Mouse (Mus musculus): ENCODE results near the gene Praf2.
A peak's percentile ranks its signal among the peaks of the same experiment; 100 is the strongest.
"Not testable (repeated sequence)": the region's sequence is repeated elsewhere in the genome, so short reads cannot be mapped to it uniquely, and the experiment has no call there.

Praf2 gene

GRCm38 (mm10) chrX:7728215-7728921, at the start of gene Praf2:
TSS of gene Praf2 (plus strand) at chrX:7728439.
- DNase-seq (ENCODE audit: low spot score in 2 of 2), result peak; percentile 81 to 89

GRCm38 (mm10) chrX:7678986-7679385, 49.3 kb upstream of the Praf2 start:
- no peak for DNase-seq (ENCODE audit: low spot score in 2 of 2)

- DNase-seq (ENCODE audit: low spot score in 2 of 2), result peak; percentile 68 to 75
Observed at GRCm38 (mm10) chrX:7679405-7680056, 48.7 kb upstream of the Praf2 start.

GRCm38 (mm10) chrX:7680057-7680412, 48.2 kb upstream of the Praf2 start:
- DNase-seq (ENCODE audit: low spot score in 2 of 2), result no peak

- no peak for DNase-seq (ENCODE audit: low spot score in 2 of 2)
Observed at GRCm38 (mm10) chrX:7680864-7681263, 47.4 kb upstream of the Praf2 start, which contains the start of gene Magix. TSS of gene Magix (minus strand) at chrX:7681251.

- no peak for DNase-seq (ENCODE audit: low spot score in 2 of 2)
Observed at GRCm38 (mm10) chrX:7688321-7688720, 39.9 kb upstream of the Praf2 start.

- DNase-seq (ENCODE audit: low spot score in 2 of 2), result no peak
Observed at GRCm38 (mm10) chrX:7690486-7690885, 37.8 kb upstream of the Praf2 start.

- DNase-seq (ENCODE audit: low spot score in 2 of 2), result no peak
Observed at GRCm38 (mm10) chrX:7692862-7693261, 35.4 kb upstream of the Praf2 start.

- no peak for DNase-seq (ENCODE audit: low spot score in 2 of 2)
Observed at GRCm38 (mm10) chrX:7696520-7696919, 31.7 kb upstream of the Praf2 start.

- DNase-seq (ENCODE audit: low spot score in 2 of 2), result peak; percentile 82 to 92
Observed at GRCm38 (mm10) chrX:7696954-7697381, 31.3 kb upstream of the Praf2 start, which contains the start of gene Gpkow. TSS of gene Gpkow (plus strand) at chrX:7697131.

GRCm38 (mm10) chrX:7713764-7714134, 14.5 kb upstream of the Praf2 start:
- DNase-seq (ENCODE audit: low spot score in 2 of 2), result not testable (repeated sequence)

- DNase-seq (ENCODE audit: low spot score in 2 of 2), result peak; percentile 92 to 94
Observed at GRCm38 (mm10) chrX:7714135-7714899, 13.9 kb upstream of the Praf2 start, which contains the start of gene Wdr45. TSS of gene Wdr45 (plus strand) at chrX:7714333.

- DNase-seq (ENCODE audit: low spot score in 2 of 2), result not testable (repeated sequence)
Observed at GRCm38 (mm10) chrX:7716058-7716457, 12.2 kb upstream of the Praf2 start.

- DNase-seq (ENCODE audit: low spot score in 2 of 2), result peak; percentile 48
Observed at GRCm38 (mm10) chrX:7721514-7722281, 6.5 kb upstream of the Praf2 start, which contains the start of gene Gm45208. TSS of gene Gm45208 (plus strand) at chrX:7722245.

- no peak for DNase-seq (ENCODE audit: low spot score in 2 of 2)
Observed at GRCm38 (mm10) chrX:7722282-7722611, 6.0 kb upstream of the Praf2 start.

- no peak for DNase-seq (ENCODE audit: low spot score in 2 of 2)
Observed at GRCm38 (mm10) chrX:7722691-7723090, 5.5 kb upstream of the Praf2 start.

- no peak for DNase-seq (ENCODE audit: low spot score in 2 of 2)
Observed at GRCm38 (mm10) chrX:7724135-7724534, 4.1 kb upstream of the Praf2 start.

- no peak for DNase-seq (ENCODE audit: low spot score in 2 of 2)
Observed at GRCm38 (mm10) chrX:7725841-7726240, 2.4 kb upstream of the Praf2 start.

GRCm38 (mm10) chrX:7727176-7727575, 1.1 kb upstream of the Praf2 start:
- DNase-seq (ENCODE audit: low spot score in 2 of 2), result no peak

- DNase-seq (ENCODE audit: low spot score in 2 of 2), result no peak
Observed at GRCm38 (mm10) chrX:7728922-7729265, 655 bp downstream of the Praf2 start.

GRCm38 (mm10) chrX:7733571-7734156, 5.4 kb downstream of the Praf2 start:
- peak in 1 of 2 experiments; percentile 33 for DNase-seq (ENCODE audit: low spot score in 2 of 2)

All from right cerebral cortex, postnatal 36 days (tissue).